Mouse (Mus musculus) CH12.LX (cell line): Measurements from ENCODE around the gene Gadd45gip1. TPM values are rescaled to one million over a fixed set of nuclear protein-coding genes. Genes with fewer than 3 reads are reported as not detected.

Experiments used
- DNase-seq: peaks from one replicate; pipeline ENCODE4 v3.0.0-alpha.2; 2013; ENCODE audit errors: extremely low read depth
- H3K27ac ChIP-seq: 2 replicates; pipeline ENCODE4 v1.5.1; 2012; ENCODE audit warnings: low read depth, mild to moderate bottlenecking, control low read depth, moderate library complexity; ENCODE audit not compliant: insufficient read depth
- H3K27me3 ChIP-seq: replicated peaks from 2 replicates; pipeline ENCODE3; 2012; ENCODE audit warnings: inconsistent platforms
- H3K36me3 ChIP-seq, 2 experiments: replicated peaks in 1 of 2; 2 replicates each; pipeline versions ENCODE3 to v1.6.1; 2012; ENCODE audit warnings: inconsistent platforms in 1 of 2, low read length in 1 of 2, mild to moderate bottlenecking in 1 of 2, mixed read lengths in 1 of 2, moderate library complexity in 1 of 2; ENCODE audit not compliant: control insufficient read depth in 1 of 2, insufficient read depth in 1 of 2
- H3K4me1 ChIP-seq, 2 experiments: 2 replicates each; pipeline ENCODE4 v1.6.1; 2012; ENCODE audit warnings: inconsistent platforms in 1 of 2, moderate library complexity in 1 of 2; ENCODE audit not compliant: insufficient read depth in 2 of 2, control insufficient read depth in 1 of 2
- H3K4me2 ChIP-seq: 2 replicates; pipeline ENCODE4 v1.6.1; 2012; ENCODE audit warnings: low read depth, mild to moderate bottlenecking, control low read depth; ENCODE audit not compliant: poor library complexity, insufficient read depth, severe bottlenecking
- H3K4me3 ChIP-seq, 3 experiments: fragments of 150-350 bp in 1 of 3; sonication (generic) in 1 of 3; replicated peaks in 1 of 3; 2 replicates each; pipeline versions ENCODE3 to v1.5.1; 2011 to 2012; ENCODE audit warnings: low read depth in 2 of 3, low read length in 2 of 3, mild to moderate bottlenecking in 2 of 3, moderate library complexity in 2 of 3, control low read depth in 1 of 3, improper control_type of control experiment in 1 of 3, inconsistent platforms in 1 of 3, mixed read lengths in 1 of 3; ENCODE audit not compliant: poor library complexity in 1 of 3
- H3K79me2 ChIP-seq: replicated peaks from 2 replicates; pipeline ENCODE4 v1.6.1; 2012; ENCODE audit warnings: mild to moderate bottlenecking, moderate library complexity; ENCODE audit not compliant: control insufficient read depth, poor library complexity, insufficient read depth, severe bottlenecking; ENCODE audit errors: extremely low read depth
- H3K9ac ChIP-seq: 2 replicates; pipeline ENCODE4 v1.6.1; 2012; ENCODE audit warnings: low read depth, mild to moderate bottlenecking, control low read depth, moderate library complexity; ENCODE audit not compliant: insufficient read depth
- H3K9me3 ChIP-seq: replicated peaks from 2 replicates; pipeline ENCODE3; 2012; ENCODE audit warnings: low read length, inconsistent platforms, mixed read lengths
- BHLHE40 ChIP-seq: IDR thresholded peaks from 2 replicates; pipeline ENCODE4 v1.6.1; 2011; ENCODE audit warnings: mild to moderate bottlenecking, low read depth, low read length, improper control_type of control experiment
- CHD1 ChIP-seq: IDR thresholded peaks from 2 replicates; pipeline ENCODE4 v1.6.1; 2012; ENCODE audit warnings: low read depth, low read length, improper control_type of control experiment, inconsistent platforms
- CHD2 ChIP-seq: IDR thresholded peaks from 2 replicates; pipeline ENCODE4 v1.6.1; 2011; ENCODE audit warnings: low read length, improper control_type of control experiment
- CTCF ChIP-seq, 2 experiments: IDR thresholded peaks in 1 of 2; conservative IDR thresholded peaks in 1 of 2; 2 replicates each; pipeline ENCODE4 v1.5.1; 2011 to 2012; ENCODE audit warnings: low read depth in 2 of 2, low read length in 2 of 2, improper control_type of control experiment in 1 of 2, inconsistent platforms in 1 of 2, mild to moderate bottlenecking in 1 of 2, moderate library complexity in 1 of 2
- E2F4 ChIP-seq: IDR thresholded peaks from 2 replicates; pipeline ENCODE4 v1.6.1; 2011; ENCODE audit warnings: low read depth, low read length, improper control_type of control experiment; ENCODE audit not compliant: insufficient replicate concordance
- EP300 ChIP-seq: IDR thresholded peaks from 2 replicates; pipeline ENCODE4 v1.6.1; 2011; ENCODE audit warnings: low read length, improper control_type of control experiment
- GABPA ChIP-seq: IDR thresholded peaks from 2 replicates; pipeline ENCODE4 v1.6.1; 2012; ENCODE audit warnings: low read depth, low read length, improper control_type of control experiment, inconsistent platforms; ENCODE audit not compliant: insufficient replicate concordance
- HCFC1 ChIP-seq: IDR thresholded peaks from 2 replicates; pipeline ENCODE4 v1.6.1; 2012; ENCODE audit warnings: low read depth, mild to moderate bottlenecking, inconsistent platforms, low read length, improper control_type of control experiment
- JUN ChIP-seq: IDR thresholded peaks from 2 replicates; pipeline ENCODE4 v1.6.1; 2011; ENCODE audit warnings: low read depth, mild to moderate bottlenecking, low read length, improper control_type of control experiment, moderate library complexity; ENCODE audit not compliant: insufficient read depth
- JUND ChIP-seq: conservative IDR thresholded peaks from 2 replicates; pipeline ENCODE4 v1.6.1; 2011; ENCODE audit warnings: low read depth, low read length, improper control_type of control experiment
- KAT2A ChIP-seq: IDR thresholded peaks from 2 replicates; pipeline ENCODE4 v1.6.1; 2012; ENCODE audit warnings: low read length, improper control_type of control experiment, inconsistent platforms; ENCODE audit not compliant: insufficient replicate concordance
- MAX ChIP-seq: IDR thresholded peaks from 2 replicates; pipeline ENCODE4 v1.6.1; 2011; ENCODE audit warnings: low read length, improper control_type of control experiment
- MAZ ChIP-seq: IDR thresholded peaks from 2 replicates; pipeline ENCODE4 v1.6.1; 2012; ENCODE audit warnings: low read depth, mild to moderate bottlenecking, inconsistent platforms, low read length, improper control_type of control experiment, moderate library complexity
- MXI1 ChIP-seq: IDR thresholded peaks from 2 replicates; pipeline ENCODE4 v1.6.1; 2011; ENCODE audit warnings: mild to moderate bottlenecking, low read depth, low read length, improper control_type of control experiment
- MYC ChIP-seq: IDR thresholded peaks from 2 replicates; pipeline ENCODE4 v1.6.1; 2011; ENCODE audit warnings: low read depth, mild to moderate bottlenecking, improper control_type of control experiment, low read length
- NELFE ChIP-seq: IDR thresholded peaks from 2 replicates; pipeline ENCODE4 v1.6.1; 2011; ENCODE audit warnings: low read depth, low read length, improper control_type of control experiment
- NRF1 ChIP-seq: IDR thresholded peaks from 2 replicates; pipeline ENCODE4 v1.6.1; 2014; ENCODE audit warnings: low read depth, mild to moderate bottlenecking, inconsistent platforms, low read length, improper control_type of control experiment, moderate library complexity
- PAX5 ChIP-seq: IDR thresholded peaks from 2 replicates; pipeline ENCODE4 v1.6.1; 2012; ENCODE audit warnings: low read length, inconsistent platforms, mixed read lengths
- POLR2A ChIP-seq: IDR thresholded peaks from 2 replicates; pipeline ENCODE4 v1.6.1; 2011; ENCODE audit warnings: low read depth, mild to moderate bottlenecking, improper control_type of control experiment, low read length
- RAD21 ChIP-seq: IDR thresholded peaks from 2 replicates; pipeline ENCODE4 v1.6.1; 2011; ENCODE audit warnings: low read depth, mild to moderate bottlenecking, low read length, improper control_type of control experiment, moderate library complexity
- RCOR1 ChIP-seq: conservative IDR thresholded peaks from 2 replicates; pipeline ENCODE4 v1.6.1; 2012; ENCODE audit warnings: low read depth, mild to moderate bottlenecking, inconsistent platforms, low read length, improper control_type of control experiment
- SIN3A ChIP-seq: IDR thresholded peaks from 2 replicates; pipeline ENCODE4 v1.6.1; 2012; ENCODE audit warnings: low read length, improper control_type of control experiment, inconsistent platforms
- TBP ChIP-seq: conservative IDR thresholded peaks from 2 replicates; pipeline ENCODE4 v1.6.1; 2011; ENCODE audit warnings: low read depth, low read length, improper control_type of control experiment
- TCF12 ChIP-seq: IDR thresholded peaks from 2 replicates; pipeline ENCODE4 v1.6.1; 2014; ENCODE audit warnings: low read depth, mild to moderate bottlenecking, inconsistent platforms, low read length, improper control_type of control experiment
- UBTF ChIP-seq: IDR thresholded peaks from 2 replicates; pipeline ENCODE4 v1.6.1; 2012; ENCODE audit warnings: low read depth, mild to moderate bottlenecking, inconsistent platforms, low read length, improper control_type of control experiment, moderate library complexity
- USF1 ChIP-seq: IDR thresholded peaks from 2 replicates; pipeline ENCODE4 v1.6.1; 2014; ENCODE audit warnings: low read depth, mild to moderate bottlenecking, inconsistent platforms, low read length, improper control_type of control experiment
- USF2 ChIP-seq: conservative IDR thresholded peaks from 2 replicates; pipeline ENCODE4 v1.6.1; 2011; ENCODE audit warnings: low read depth, low read length, improper control_type of control experiment
- ZC3H11A ChIP-seq: IDR thresholded peaks from 2 replicates; pipeline ENCODE4 v1.6.1; 2012; ENCODE audit warnings: low read depth, mild to moderate bottlenecking, inconsistent platforms, low read length, improper control_type of control experiment
- ZKSCAN1 ChIP-seq: IDR thresholded peaks from 2 replicates; pipeline ENCODE4 v1.6.1; 2012; ENCODE audit warnings: low read depth, inconsistent platforms, low read length, improper control_type of control experiment, borderline replicate concordance
- ZNF384 ChIP-seq: IDR thresholded peaks from 2 replicates; pipeline ENCODE4 v1.6.1; 2012; ENCODE audit warnings: low read depth, low read length, improper control_type of control experiment, inconsistent platforms
- dilution Hi-C: fragments of 300-500 bp; cut with MboI; formaldehyde crosslinking; loops from 2 replicates; pipeline ENCODE4 v1.14.3; 2020; ENCODE audit warnings: low sequenced_read_pairs; ENCODE audit not compliant: extremely low pct_unique_long_range_greater_than_20kb, extremely low pct_ligation_motif_present
- in situ Hi-C: fragments of 300-500 bp; cut with MboI; formaldehyde crosslinking; loops from 3 replicates; pipeline ENCODE4 v1.14.3; 2019; ENCODE audit warnings: low sequenced_read_pairs, low pct_ligation_motif_present, low pct_unique_long_range_greater_than_20kb, mixed read lengths
- polyA plus RNA-seq: library from polyadenylated mRNA; unstranded; fragments of >175 nt; gene quantifications from 2 replicates; pipeline ENCODE4 v1.2.1, GENCODE M21; 2012; ENCODE audit warnings: low read depth; ENCODE audit not compliant: insufficient read length
- total RNA-seq, 2 experiments: library from RNA; depleted of rRNA; stranded (reverse); fragments of 300-350 nt in 1 of 2; fragments of >200 nt in 1 of 2; gene quantifications; 2 replicates each; pipeline ENCODE4 v1.2.3; 2012 to 2014

The Gadd45gip1 gene
- total and polyA plus RNA-seq, 3 experiments, result 53.6 to 57.6 (median 56.6) TPM

DNA sequence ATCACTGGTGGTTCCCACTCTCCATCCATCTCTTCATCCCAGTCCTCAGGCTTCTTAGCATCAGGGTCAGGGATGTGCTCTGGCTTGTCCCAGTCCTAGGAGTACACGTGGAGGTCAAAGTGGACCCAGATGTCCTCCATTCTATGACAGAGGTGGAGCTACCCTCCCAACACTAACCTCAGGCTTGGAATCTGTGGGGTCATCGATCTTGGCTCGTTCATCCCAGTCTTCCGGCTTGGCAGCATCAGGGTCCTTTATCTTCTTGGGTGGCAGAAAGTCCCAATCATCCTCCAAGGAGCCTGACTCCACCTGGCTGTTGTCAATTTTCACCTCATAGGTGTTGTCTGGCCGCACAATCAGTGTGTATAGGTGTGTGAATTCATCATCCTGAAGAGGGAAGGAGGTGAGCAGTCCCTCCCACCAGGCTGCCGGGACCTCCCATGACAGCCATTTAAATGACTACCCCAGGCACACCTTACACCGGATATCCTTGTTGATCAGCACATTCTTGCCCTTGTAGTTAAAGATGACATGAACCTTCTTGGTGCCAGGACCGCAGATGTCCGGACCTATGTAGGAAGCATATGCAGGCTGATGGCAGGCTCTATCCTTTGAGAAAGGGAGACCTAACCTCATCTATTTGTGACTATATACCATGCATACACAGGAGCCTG, 13.2 kb downstream of the Gadd45gip1 start:
- Histone ChIP-seq H3K9ac (peak overlapping the region; percentile 85; the same call in 1 of the 2 replicates), H3K27ac (no peak overlapping the region), H3K9me3 (no peaks in the 10 kb centered on the region), H3K27me3 (no peaks in the 10 kb centered on the region), H3K36me3 (peaks cover 41 to 49% of the 10 kb centered on the region in 2 experiments), H3K4me3 (peak overlapping the region; percentile 5 to 89 (median 80)), H3K79me2 (peaks cover 39% of the 10 kb centered on the region), H3K4me1 (peaks cover 13 to 46% of the 10 kb centered on the region in 2 experiments), H3K4me2 (peak overlapping the region; percentile 64)
- no peak for DNase-seq
- in situ Hi-C loops (loop anchor here (5.0 kb wide), 1 partner anchor 43 kb away; no protein-coding TSS in a partner anchor), dilution Hi-C loops (no loop called here)
- TF ChIP-seq ZKSCAN1, result no peak
- TF ChIP-seq KAT2A, result no peak
- TF ChIP-seq RCOR1, result no peak
- no peak for TF ChIP-seq USF2
- no peak for TF ChIP-seq JUN
- no peak for TF ChIP-seq EP300
- no peak for TF ChIP-seq MYC
- no peak for TF ChIP-seq TBP
- no peak for TF ChIP-seq UBTF
- no peak for TF ChIP-seq POLR2A
- TF ChIP-seq HCFC1, result no peak
- no peak for TF ChIP-seq JUND
- TF ChIP-seq USF1, result no peak
- TF ChIP-seq PAX5, result no peak
- no peak for TF ChIP-seq GABPA
- no peak for TF ChIP-seq CTCF (conservative IDR thresholded peaks at IDR 0.05 in 1 of 2, IDR thresholded peaks at IDR 0.05 in 1 of 2; ENCODE audit: low read depth in 2 of 2, low read length in 2 of 2)
- no peak for TF ChIP-seq ZC3H11A
- TF ChIP-seq CHD2, result no peak

DNA sequence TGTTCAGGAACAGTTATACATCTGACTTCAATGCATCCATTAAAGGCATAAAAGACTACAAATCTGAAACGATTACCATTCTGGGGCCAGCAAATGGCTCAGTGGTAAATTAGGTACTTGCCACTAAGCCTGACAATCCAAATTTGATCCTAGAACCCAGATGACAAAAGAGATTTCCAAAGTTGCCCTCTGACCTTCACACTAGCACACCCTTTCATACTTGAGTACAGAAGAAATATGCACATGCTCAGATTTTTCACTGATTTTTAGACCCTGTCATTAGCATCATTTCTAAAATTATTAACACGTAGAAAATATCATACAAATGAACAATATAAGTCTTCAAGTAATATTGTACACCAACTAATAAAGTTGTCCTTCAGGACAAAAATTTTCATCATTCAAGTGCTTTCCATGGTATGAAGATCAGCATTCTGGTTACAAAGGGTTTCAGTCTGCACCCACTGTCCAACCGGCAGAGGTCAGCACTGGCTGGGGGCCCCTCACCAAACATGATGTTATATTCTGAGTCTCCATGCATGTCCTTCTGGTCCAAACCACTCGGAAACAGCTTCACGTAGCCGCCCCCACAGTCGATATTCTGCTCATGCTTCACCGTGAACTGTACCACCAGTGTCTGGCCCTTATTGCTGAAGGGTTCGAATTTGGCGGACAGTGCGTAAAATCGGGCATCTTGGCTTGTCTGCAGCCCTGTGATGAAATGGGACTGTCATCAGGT, 14.2 kb downstream of the Gadd45gip1 start:
- Histone ChIP-seq H3K36me3 (peaks cover 41 to 49% of the 10 kb centered on the region in 2 experiments), H3K4me2 (peak overlapping the region; percentile 64), H3K4me3 (peak overlapping the region; percentile 80 to 98 (median 89)), H3K9ac (peak overlapping the region; percentile 85), H3K79me2 (peaks cover 31% of the 10 kb centered on the region), H3K9me3 (no peaks in the 10 kb centered on the region), H3K27ac (peak overlapping the region; percentile 48), H3K27me3 (no peaks in the 10 kb centered on the region), H3K4me1 (peaks cover 13 to 44% of the 10 kb centered on the region in 2 experiments)
- dilution Hi-C loops (no loop called here), in situ Hi-C loops (loop anchor here (5.0 kb wide), 1 partner anchor 42 kb away; no protein-coding TSS in a partner anchor)
- DNase-seq, result no peak
- peak; percentile 74 for TF ChIP-seq MXI1
- TF ChIP-seq NRF1, result peak; percentile 0; the same call in 1 of the 2 replicates
- TF ChIP-seq BHLHE40, result 0 out of 2 replicates have a peak, but pooled peaks have one; percentile 9
- TF ChIP-seq UBTF, result 0 out of 2 replicates have a peak, but pooled peaks have one; percentile 47
- peak; percentile 78; the same call in 1 of the 2 replicates for TF ChIP-seq MAZ
- TF ChIP-seq USF1, result no peak
- TF ChIP-seq NELFE, result no peak
- peak; percentile 61 for TF ChIP-seq SIN3A
- TF ChIP-seq MAX, result 0 out of 2 replicates have a peak, but pooled peaks have one; percentile 13
- TF ChIP-seq TBP, result 0 out of 2 replicates have a peak, but pooled peaks have one; percentile 31
- no peak for TF ChIP-seq ZNF384
- peak; percentile 28; the same call in 1 of the 2 replicates for TF ChIP-seq TCF12
- TF ChIP-seq RAD21, result peak; percentile 13
- TF ChIP-seq KAT2A, result no peak
- peak in 1 of 2 experiments; percentile 67; a peak in 2 of 4 replicates for TF ChIP-seq CTCF (conservative IDR thresholded peaks at IDR 0.05 in 1 of 2, IDR thresholded peaks at IDR 0.05 in 1 of 2; ENCODE audit: low read depth in 2 of 2, low read length in 2 of 2)
- no peak for TF ChIP-seq CHD1
- no peak for TF ChIP-seq E2F4
